Mouse (Mus musculus): ENCODE results near the gene Insc. TPM values are rescaled to one million over a fixed set of nuclear protein-coding genes. Genes with fewer than 3 reads are reported as not detected.

Insc gene
- polyA plus RNA-seq, 1 experiment from 2014 or later: 1.2 TPM

DNA sequence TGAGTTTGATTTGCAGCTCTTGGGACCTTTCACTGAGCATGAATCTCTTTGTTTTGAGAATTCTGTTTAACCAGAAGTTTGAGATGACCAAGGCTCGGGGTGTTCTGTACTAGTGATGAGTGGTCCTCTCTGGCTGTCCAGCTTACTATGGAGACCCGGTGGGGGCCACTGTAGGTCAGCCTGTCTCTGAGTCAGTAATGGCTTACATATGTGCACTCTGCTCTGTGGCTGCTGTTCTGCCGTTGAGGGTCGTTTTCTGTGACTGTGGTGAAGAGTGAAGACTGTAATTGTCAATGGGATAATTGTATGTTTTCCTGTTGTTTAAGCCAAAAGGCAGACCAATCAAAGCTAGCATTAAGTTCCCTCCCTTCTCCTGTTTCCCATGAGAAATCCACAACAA is 30.3 kb downstream of the Insc start:
- Histone ChIP-seq H3K27me3 (replicated peaks; ENCODE audit: control insufficient read depth, insufficient read depth, low read length) (no peaks in the 10 kb centered on the region), H3K4me3 (replicated peaks; ENCODE audit: low read length) (no peak overlapping the region), H3K4me1 (replicated peaks; ENCODE audit: control insufficient read depth, insufficient read depth, low read length) (no peaks in the 10 kb centered on the region), H3K9ac (replicated peaks; ENCODE audit: low read depth, low read length) (no peak overlapping the region), H3K27ac (ENCODE audit: low read length) (no peak overlapping the region), H3K9me3 (ENCODE audit: control insufficient read depth, low read length) (no peaks in the 10 kb centered on the region), H3K4me2 (ENCODE audit: low read length) (no peak overlapping the region), H3K36me3 (ENCODE audit: control insufficient read depth, insufficient read depth) (no peaks in the 10 kb centered on the region)
- WGBS: 69% methylated on average over 4 of the region's 4 CpGs
- ATAC-seq: no peak

DNA sequence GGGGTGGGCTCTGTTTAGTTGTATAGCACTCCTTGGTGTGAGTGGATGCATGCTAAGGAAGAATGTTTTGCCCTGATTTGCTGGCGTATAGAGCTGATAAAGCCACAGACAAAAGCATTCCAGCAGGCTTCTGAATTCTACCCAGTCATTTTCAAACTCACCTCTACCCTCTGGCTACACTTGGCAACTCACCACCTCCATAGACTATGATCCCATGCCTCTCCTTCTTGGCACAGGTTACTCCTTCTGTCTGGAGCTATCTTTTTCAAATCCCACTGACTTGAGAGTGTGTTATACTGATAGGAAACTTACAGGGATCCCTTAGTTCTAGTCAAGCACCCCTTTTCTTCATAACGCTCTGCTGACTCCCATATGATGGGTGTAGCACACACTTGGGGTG is 32.4 kb downstream of the Insc start:
- no peak for ATAC-seq
- H3K27me3 ChIP-seq (replicated peaks; ENCODE audit: control insufficient read depth, insufficient read depth, low read length): no peaks in the 10 kb centered on the region
- H3K36me3 ChIP-seq (ENCODE audit: control insufficient read depth, insufficient read depth): no peaks in the 10 kb centered on the region
- H3K9me3 ChIP-seq (ENCODE audit: control insufficient read depth, low read length): no peaks in the 10 kb centered on the region
- no peak overlapping the region for H3K4me3 ChIP-seq (replicated peaks; ENCODE audit: low read length)
- no peaks in the 10 kb centered on the region for H3K4me1 ChIP-seq (replicated peaks; ENCODE audit: control insufficient read depth, insufficient read depth, low read length)
- H3K4me2 ChIP-seq (ENCODE audit: low read length): no peak overlapping the region
- H3K9ac ChIP-seq (replicated peaks; ENCODE audit: low read depth, low read length): no peak overlapping the region
- WGBS: 74% methylated on average over 2 of the region's 2 CpGs
- no peak overlapping the region for H3K27ac ChIP-seq (ENCODE audit: low read length)

DNA sequence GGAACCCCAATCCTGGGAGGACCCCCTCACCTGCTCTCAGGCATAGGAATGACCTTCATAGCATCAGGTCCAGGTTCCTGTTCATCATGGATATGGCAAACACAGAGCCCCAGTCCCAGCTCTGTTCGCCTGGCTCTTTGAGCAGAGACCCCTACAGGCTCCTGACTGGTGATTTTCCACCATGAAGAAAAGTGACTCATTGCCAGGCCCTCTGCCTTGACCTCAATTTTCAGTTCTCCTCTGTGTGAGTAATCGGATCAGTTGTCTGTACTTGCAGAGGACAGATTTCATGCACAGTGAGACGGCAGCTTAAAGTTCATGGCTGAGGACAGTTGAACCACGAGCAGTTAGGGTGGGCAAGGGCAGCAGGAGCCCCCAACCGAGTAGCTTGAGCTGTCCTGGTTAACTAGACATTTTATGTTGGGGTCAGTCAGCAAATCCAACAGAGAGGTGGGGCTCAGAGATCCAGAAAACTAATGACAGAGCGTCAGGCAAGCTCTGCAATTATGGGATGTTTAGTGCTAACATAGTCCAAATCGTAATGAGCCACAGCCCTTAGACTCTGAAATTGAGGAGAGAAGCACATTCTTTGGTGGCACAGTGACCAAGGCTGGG is 34.8 kb downstream of the Insc start:
- no peaks in the 10 kb centered on the region for H3K9me3 ChIP-seq (ENCODE audit: control insufficient read depth, low read length)
- H3K4me2 ChIP-seq (ENCODE audit: low read length): no peak overlapping the region
- no peak overlapping the region for H3K27ac ChIP-seq (ENCODE audit: low read length)
- H3K27me3 ChIP-seq (replicated peaks; ENCODE audit: control insufficient read depth, insufficient read depth, low read length): no peaks in the 10 kb centered on the region
- no peak for ATAC-seq
- H3K9ac ChIP-seq (replicated peaks; ENCODE audit: low read depth, low read length): no peak overlapping the region
- no peaks in the 10 kb centered on the region for H3K4me1 ChIP-seq (replicated peaks; ENCODE audit: control insufficient read depth, insufficient read depth, low read length)
- no peaks in the 10 kb centered on the region for H3K36me3 ChIP-seq (ENCODE audit: control insufficient read depth, insufficient read depth)
- 86% methylated on average over 7 of the region's 7 CpGs for WGBS
- no peak overlapping the region for H3K4me3 ChIP-seq (replicated peaks; ENCODE audit: low read length)

DNA sequence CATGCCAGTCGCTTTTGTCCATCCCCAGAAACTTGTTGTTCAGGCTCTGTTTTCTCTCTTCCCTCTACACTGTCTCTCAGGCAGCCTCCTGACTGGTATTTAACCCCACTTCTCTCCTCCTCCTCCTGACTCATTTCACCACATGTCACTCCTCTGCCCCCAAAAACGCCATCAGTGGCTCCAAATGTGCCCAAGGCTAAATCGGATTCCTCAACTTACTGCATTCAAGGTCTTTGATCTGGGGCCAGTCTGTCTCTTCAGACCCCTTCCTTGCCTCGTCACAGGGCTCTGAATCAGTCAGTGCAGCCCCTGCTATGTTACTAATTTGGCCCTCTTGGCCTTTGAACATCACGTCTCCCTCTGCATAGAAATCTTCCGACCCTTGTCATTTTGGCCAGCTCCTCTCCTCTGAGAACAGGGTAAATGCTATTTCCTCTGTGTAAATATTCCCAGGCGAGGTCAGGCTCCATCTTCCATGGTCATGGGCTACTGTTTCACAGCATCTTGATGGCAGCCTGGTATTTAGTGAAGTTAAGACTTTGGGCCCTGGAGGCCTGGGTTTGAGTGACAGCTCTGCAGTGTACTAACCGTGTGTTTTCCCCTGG is 35.7 kb downstream of the Insc start:
- H3K9ac ChIP-seq (replicated peaks; ENCODE audit: low read depth, low read length): no peak overlapping the region
- WGBS: 71% methylated on average over 8 of the region's 8 CpGs
- H3K9me3 ChIP-seq (ENCODE audit: control insufficient read depth, low read length): no peaks in the 10 kb centered on the region
- no peak for ATAC-seq
- no peak overlapping the region for H3K4me3 ChIP-seq (replicated peaks; ENCODE audit: low read length)
- H3K4me1 ChIP-seq (replicated peaks; ENCODE audit: control insufficient read depth, insufficient read depth, low read length): no peaks in the 10 kb centered on the region
- H3K36me3 ChIP-seq (ENCODE audit: control insufficient read depth, insufficient read depth): no peaks in the 10 kb centered on the region
- H3K4me2 ChIP-seq (ENCODE audit: low read length): no peak overlapping the region
- no peak overlapping the region for H3K27ac ChIP-seq (ENCODE audit: low read length)
- no peaks in the 10 kb centered on the region for H3K27me3 ChIP-seq (replicated peaks; ENCODE audit: control insufficient read depth, insufficient read depth, low read length)

DNA sequence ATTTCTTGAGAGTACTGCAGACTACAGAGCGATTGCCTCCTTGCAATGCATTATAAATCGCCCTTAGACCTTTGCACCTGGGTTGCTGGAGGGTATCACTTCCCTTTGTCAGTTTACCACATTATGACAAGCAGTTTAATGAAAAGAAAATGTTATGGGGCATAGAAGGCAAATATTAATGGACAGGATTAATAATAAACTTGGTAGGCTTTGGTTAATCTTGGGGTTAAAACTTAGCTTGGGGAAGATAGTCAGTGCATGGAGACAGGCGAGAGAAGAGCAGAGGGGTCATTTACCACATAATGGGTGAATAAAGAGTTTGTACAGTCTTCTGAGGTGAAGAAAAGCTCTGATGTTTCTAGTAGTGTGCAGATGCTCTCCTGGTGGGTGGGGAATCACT is 39.8 kb downstream of the Insc start:
- no peaks in the 10 kb centered on the region for H3K4me1 ChIP-seq (replicated peaks; ENCODE audit: control insufficient read depth, insufficient read depth, low read length)
- no peak overlapping the region for H3K4me2 ChIP-seq (ENCODE audit: low read length)
- no peak overlapping the region for H3K9ac ChIP-seq (replicated peaks; ENCODE audit: low read depth, low read length)
- ATAC-seq: no peak
- no peak overlapping the region for H3K4me3 ChIP-seq (replicated peaks; ENCODE audit: low read length)
- 86% methylated on average over 3 of the region's 3 CpGs for WGBS
- H3K27ac ChIP-seq (ENCODE audit: low read length): no peak overlapping the region
- no peaks in the 10 kb centered on the region for H3K27me3 ChIP-seq (replicated peaks; ENCODE audit: control insufficient read depth, insufficient read depth, low read length)
- no peaks in the 10 kb centered on the region for H3K36me3 ChIP-seq (ENCODE audit: control insufficient read depth, insufficient read depth)
- no peaks in the 10 kb centered on the region for H3K9me3 ChIP-seq (ENCODE audit: control insufficient read depth, low read length)

DNA sequence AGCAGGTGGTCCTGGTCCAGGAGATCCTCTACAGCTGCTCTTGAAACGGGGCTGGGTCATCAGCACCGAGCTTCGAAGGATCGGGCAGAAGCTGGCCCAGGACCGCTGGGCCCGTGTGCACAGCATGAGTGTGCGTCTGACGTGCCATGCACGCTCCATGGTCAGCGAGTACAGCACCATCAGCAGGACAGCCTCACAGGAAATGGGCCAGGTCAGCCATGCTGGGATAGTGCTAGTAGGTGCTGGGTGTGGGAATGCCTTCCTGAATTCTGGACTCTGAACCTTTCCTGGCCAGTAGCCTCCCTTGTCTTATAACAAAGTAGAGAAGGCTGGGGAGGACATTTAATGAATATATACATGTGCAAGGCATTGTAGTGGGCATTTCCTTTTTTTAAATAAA is 47.6 kb downstream of the Insc start:
- ATAC-seq: no peak
- no peak overlapping the region for H3K9ac ChIP-seq (replicated peaks; ENCODE audit: low read depth, low read length)
- H3K36me3 ChIP-seq (ENCODE audit: control insufficient read depth, insufficient read depth): no peaks in the 10 kb centered on the region
- WGBS: 93% methylated on average over 10 of the region's 10 CpGs
- H3K4me3 ChIP-seq (replicated peaks; ENCODE audit: low read length): no peak overlapping the region
- no peaks in the 10 kb centered on the region for H3K9me3 ChIP-seq (ENCODE audit: control insufficient read depth, low read length)
- no peaks in the 10 kb centered on the region for H3K4me1 ChIP-seq (replicated peaks; ENCODE audit: control insufficient read depth, insufficient read depth, low read length)
- no peak overlapping the region for H3K27ac ChIP-seq (ENCODE audit: low read length)
- no peak overlapping the region for H3K4me2 ChIP-seq (ENCODE audit: low read length)
- H3K27me3 ChIP-seq (replicated peaks; ENCODE audit: control insufficient read depth, insufficient read depth, low read length): no peaks in the 10 kb centered on the region

DNA sequence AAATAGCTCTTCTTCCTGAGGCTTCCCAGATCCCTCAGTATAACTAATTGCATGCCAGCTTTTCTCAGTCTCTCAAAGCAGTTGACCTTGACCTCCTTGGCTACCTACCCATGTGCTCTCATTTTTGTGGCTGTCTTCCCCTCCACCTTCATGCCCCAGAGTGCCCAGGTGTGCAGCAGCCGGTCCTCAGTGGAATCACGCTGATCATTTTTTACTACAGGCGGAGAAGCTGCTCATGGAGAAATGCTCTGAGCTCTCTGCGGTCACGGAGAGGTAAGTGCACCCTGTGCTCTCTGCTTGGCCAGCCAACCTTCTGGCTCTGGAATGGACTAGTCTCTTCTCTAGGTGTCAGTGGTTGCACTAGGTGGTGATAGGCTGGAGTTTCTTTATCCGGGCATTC is 48.5 kb downstream of the Insc start:
- Histone ChIP-seq H3K27me3 (replicated peaks; ENCODE audit: control insufficient read depth, insufficient read depth, low read length) (no peaks in the 10 kb centered on the region), H3K4me3 (replicated peaks; ENCODE audit: low read length) (no peak overlapping the region), H3K36me3 (ENCODE audit: control insufficient read depth, insufficient read depth) (no peaks in the 10 kb centered on the region), H3K27ac (ENCODE audit: low read length) (no peak overlapping the region), H3K9me3 (ENCODE audit: control insufficient read depth, low read length) (no peaks in the 10 kb centered on the region), H3K9ac (replicated peaks; ENCODE audit: low read depth, low read length) (no peak overlapping the region), H3K4me1 (replicated peaks; ENCODE audit: control insufficient read depth, insufficient read depth, low read length) (no peaks in the 10 kb centered on the region), H3K4me2 (ENCODE audit: low read length) (no peak overlapping the region)
- 91% methylated on average over 6 of the region's 6 CpGs for WGBS
- no peak for ATAC-seq

DNA sequence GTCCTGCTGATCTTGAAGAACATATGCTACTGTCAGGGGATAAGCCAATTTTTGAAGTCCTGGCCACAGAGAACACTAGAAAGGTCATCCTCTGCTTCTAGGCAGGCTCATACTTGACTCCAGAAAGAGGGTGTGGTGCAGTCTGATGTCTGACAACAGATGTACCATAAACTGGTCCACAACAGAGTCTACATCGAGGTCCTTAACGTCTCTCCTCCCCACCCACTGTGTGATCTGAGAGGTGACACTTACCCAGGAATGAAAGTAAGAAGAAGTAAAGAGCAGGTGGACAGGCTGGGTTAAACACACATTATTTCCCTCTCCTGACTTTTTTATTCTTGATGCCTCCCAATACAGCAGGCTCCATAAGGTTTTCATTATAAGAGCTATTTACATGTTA is 50.9 kb downstream of the Insc start:
- Histone ChIP-seq H3K9me3 (ENCODE audit: control insufficient read depth, low read length) (no peaks in the 10 kb centered on the region), H3K4me2 (ENCODE audit: low read length) (no peak overlapping the region), H3K27ac (ENCODE audit: low read length) (no peak overlapping the region), H3K9ac (replicated peaks; ENCODE audit: low read depth, low read length) (no peak overlapping the region), H3K36me3 (ENCODE audit: control insufficient read depth, insufficient read depth) (no peaks in the 10 kb centered on the region), H3K4me3 (replicated peaks; ENCODE audit: low read length) (no peak overlapping the region), H3K4me1 (replicated peaks; ENCODE audit: control insufficient read depth, insufficient read depth, low read length) (no peaks in the 10 kb centered on the region), H3K27me3 (replicated peaks; ENCODE audit: control insufficient read depth, insufficient read depth, low read length) (no peaks in the 10 kb centered on the region)
- 85% methylated on average over 2 of the region's 2 CpGs for WGBS
- no peak for ATAC-seq

DNA sequence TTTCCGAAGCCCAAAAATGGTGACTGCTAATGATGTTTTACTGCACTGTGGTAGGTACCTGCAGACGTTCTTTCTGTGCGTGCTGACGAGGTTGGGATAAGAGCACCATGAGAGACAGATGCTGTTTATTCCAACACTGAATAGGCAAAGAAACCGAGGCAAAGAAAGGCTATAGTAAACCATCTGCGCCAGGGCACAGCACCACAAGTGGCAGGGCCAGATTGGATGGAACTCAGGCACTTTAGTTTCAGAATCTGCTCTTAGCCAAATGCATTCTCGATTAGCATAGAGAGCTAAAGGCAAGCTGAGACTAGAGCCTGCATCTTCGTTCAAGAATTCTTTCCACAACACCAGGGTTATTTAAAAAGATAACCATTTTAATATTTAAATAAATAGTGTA is 59.1 kb downstream of the Insc start:
- Histone ChIP-seq H3K4me2 (ENCODE audit: low read length) (no peak overlapping the region), H3K27ac (ENCODE audit: low read length) (no peak overlapping the region), H3K9me3 (ENCODE audit: control insufficient read depth, low read length) (no peaks in the 10 kb centered on the region), H3K4me3 (replicated peaks; ENCODE audit: low read length) (no peak overlapping the region), H3K4me1 (replicated peaks; ENCODE audit: control insufficient read depth, insufficient read depth, low read length) (peaks cover 3% of the 10 kb centered on the region; the same call in 1 of the 2 replicates), H3K27me3 (replicated peaks; ENCODE audit: control insufficient read depth, insufficient read depth, low read length) (no peaks in the 10 kb centered on the region), H3K36me3 (ENCODE audit: control insufficient read depth, insufficient read depth) (no peaks in the 10 kb centered on the region), H3K9ac (replicated peaks; ENCODE audit: low read depth, low read length) (no peak overlapping the region)
- WGBS: 49% methylated on average over 8 of the region's 8 CpGs
- ATAC-seq: peak; percentile 64

DNA sequence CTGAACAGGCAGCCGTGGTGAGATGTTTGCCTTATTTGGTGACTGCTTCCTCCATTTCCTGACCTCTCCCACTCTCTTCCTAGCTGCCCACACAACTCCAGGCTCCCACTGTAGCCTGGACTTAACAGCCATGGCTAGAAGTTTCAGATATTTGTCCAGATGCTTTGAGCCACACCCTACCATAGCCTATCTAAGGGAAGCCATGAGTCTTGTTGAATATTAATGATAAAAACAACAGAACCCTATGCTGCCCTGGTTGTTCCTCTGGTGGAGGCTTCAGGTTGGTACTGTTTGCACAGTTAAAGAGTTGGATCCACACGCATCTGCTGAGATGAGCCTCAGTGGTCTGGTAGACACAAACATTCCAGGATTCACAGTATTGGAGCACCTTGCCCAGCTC is 61.8 kb downstream of the Insc start:
- 98% methylated on average over 2 of the region's 2 CpGs for WGBS
- Histone ChIP-seq H3K27me3 (replicated peaks; ENCODE audit: control insufficient read depth, insufficient read depth, low read length) (no peaks in the 10 kb centered on the region), H3K4me1 (replicated peaks; ENCODE audit: control insufficient read depth, insufficient read depth, low read length) (peaks cover 3% of the 10 kb centered on the region; the same call in 1 of the 2 replicates), H3K36me3 (ENCODE audit: control insufficient read depth, insufficient read depth) (no peaks in the 10 kb centered on the region), H3K4me2 (ENCODE audit: low read length) (no peak overlapping the region), H3K4me3 (replicated peaks; ENCODE audit: low read length) (no peak overlapping the region), H3K9me3 (ENCODE audit: control insufficient read depth, low read length) (no peaks in the 10 kb centered on the region), H3K9ac (replicated peaks; ENCODE audit: low read depth, low read length) (no peak overlapping the region), H3K27ac (ENCODE audit: low read length) (no peak overlapping the region)
- no peak for ATAC-seq

Measured in forebrain, embryonic 16.5 days (tissue).